Mouse (Mus musculus) cerebellum, adult 2 months (tissue): ENCODE results near the gene Cbx6.

Experiments
- CTCF ChIP-seq: fragments of 200-500 bp; IDR thresholded peaks from 2 replicates; pipeline ENCODE4 v1.5.1; 2011; ENCODE audit warnings: low read depth, mild to moderate bottlenecking, control low read depth, low read length, moderate library complexity, borderline replicate concordance; ENCODE audit not compliant: insufficient read depth
- POLR2A ChIP-seq: fragments of 200-500 bp; IDR thresholded peaks from 2 replicates; pipeline ENCODE4 v1.6.1; 2011; ENCODE audit warnings: low read length, control low read depth, borderline replicate concordance; ENCODE audit not compliant: insufficient read depth

GRCm38 (mm10) chr15:79834881-79835260, 383 bp upstream of the Cbx6 start:
- no peak for TF ChIP-seq POLR2A
- no peak for TF ChIP-seq CTCF
